Mouse (Mus musculus) stomach, postnatal 0 days (tissue): Measurements from ENCODE around the gene Bicd2. TPM values are rescaled to one million over a fixed set of nuclear protein-coding genes. Genes with fewer than 3 reads are reported as not detected.

Source experiments
- ATAC-seq: fragments of 200-750 bp; cut with Nextera tagmentation; 2 replicates; pipeline ENCODE4 v1.8.0; 2017; ENCODE audit not compliant: low FRiP score, low TSS enrichment
- DNase-seq: peaks from one replicate; pipeline ENCODE4 v3.0.0-alpha.2; 2016; ENCODE audit warnings: low spot score
- H3K27ac ChIP-seq: fragments of 300-500 bp; sonication (generic); replicated peaks from 2 replicates; pipeline ENCODE4 v1.5.1; 2014; ENCODE audit warnings: mild to moderate bottlenecking, control low read depth
- H3K27me3 ChIP-seq: fragments of 300-500 bp; sonication (generic); 2 replicates; pipeline ENCODE4 v1.6.1; 2014; ENCODE audit warnings: low read length; ENCODE audit not compliant: control insufficient read depth, insufficient read depth
- H3K36me3 ChIP-seq: fragments of 300-500 bp; sonication (generic); 2 replicates; pipeline ENCODE4 v1.6.1; 2014; ENCODE audit warnings: low read length, mixed read lengths; ENCODE audit not compliant: control insufficient read depth, insufficient read depth
- H3K4me1 ChIP-seq: fragments of 300-500 bp; sonication (generic); replicated peaks from 2 replicates; pipeline ENCODE4 v1.6.1; 2014; ENCODE audit warnings: antibody characterized with exemption; ENCODE audit not compliant: control insufficient read depth, insufficient read depth
- H3K4me2 ChIP-seq: fragments of 300-500 bp; sonication (generic); replicated peaks from 2 replicates; pipeline ENCODE4 v1.6.1; 2014; ENCODE audit warnings: low read depth, mild to moderate bottlenecking, control low read depth, moderate library complexity
- H3K4me3 ChIP-seq: fragments of 300-500 bp; sonication (generic); 2 replicates; pipeline ENCODE4 v1.5.1; 2014; ENCODE audit warnings: low read depth, low read length, control low read depth
- H3K9ac ChIP-seq: fragments of 300-500 bp; sonication (generic); 2 replicates; pipeline ENCODE4 v1.6.1; 2014; ENCODE audit warnings: mild to moderate bottlenecking, low read length, control low read depth, mixed read lengths
- H3K9me3 ChIP-seq: fragments of 300-500 bp; sonication (generic); 2 replicates; pipeline ENCODE4 v1.6.1; 2016; ENCODE audit warnings: low read length; ENCODE audit not compliant: control insufficient read depth
- CTCF ChIP-seq: IDR thresholded peaks from 2 replicates; pipeline ENCODE4 v1.5.1; 2016; ENCODE audit warnings: antibody characterized with exemption, low read depth, mild to moderate bottlenecking, moderate library complexity
- EP300 ChIP-seq: optimal IDR thresholded peaks from 2 replicates; pipeline ENCODE3; 2016; ENCODE audit warnings: antibody characterized with exemption
- WGBS: fragments of 180-500 bp; shearing (Covaris S2); extraction: QIAGEN DNeasy Blood & Tissue Kit; methylation state at CpG from one replicate; pipeline ENCODE4 v1.1.7; 2014; 5-methylcytosine and 5-hydroxymethylcytosine counted together
- polyA plus RNA-seq: library from polyadenylated mRNA; unstranded; fragments of >200 nt; fragmentation: Nextera tagmentation; extraction: Ambion mirVana; gene quantifications from 2 replicates; pipeline ENCODE4 v1.2.1, GENCODE M21; 2015

The Bicd2 gene
- polyA plus RNA-seq, 1 experiment from 2014 or later = 19.6 TPM

- Histone ChIP-seq H3K4me1 (no peaks in the 10 kb centered on the region; the same call in none of the 2 replicates), H3K4me2 (no peak overlapping the region), H3K36me3 (peaks cover 13% of the 10 kb centered on the region), H3K27me3 (no peaks in the 10 kb centered on the region), H3K27ac (peak overlapping the region; percentile 46; the same call in 1 of the 2 replicates), H3K9ac (no peak overlapping the region), H3K4me3 (no peak overlapping the region), H3K9me3 (no peaks in the 10 kb centered on the region)
- DNase-seq (no peak), ATAC-seq (peak; percentile 72)
- TF ChIP-seq EP300 (no peak), CTCF (no peak)
- WGBS = 42% methylated on average over 3 of the region's 3 CpGs
Measured at GRCm38 (mm10) chr13:49371428-49371899, 30.1 kb downstream of the Bicd2 start.

- H3K27ac ChIP-seq = no peak overlapping the region
- TF ChIP-seq CTCF = no peak
- WGBS = 79% methylated on average over 9 of the region's 9 CpGs
- no peaks in the 10 kb centered on the region for H3K9me3 ChIP-seq
- H3K4me3 ChIP-seq = no peak overlapping the region
- H3K4me2 ChIP-seq = no peak overlapping the region
- no peak for ATAC-seq
- no peak for DNase-seq
- peaks cover 20% of the 10 kb centered on the region for H3K36me3 ChIP-seq
- no peaks in the 10 kb centered on the region for H3K27me3 ChIP-seq
- H3K9ac ChIP-seq = no peak overlapping the region
- H3K4me1 ChIP-seq = no peaks in the 10 kb centered on the region; the same call in none of the 2 replicates
Measured at GRCm38 (mm10) chr13:49372370-49373060, 31.1 kb downstream of the Bicd2 start.

- 41% methylated on average over 6 of the region's 6 CpGs for WGBS
- Histone ChIP-seq H3K36me3 (peaks cover 32% of the 10 kb centered on the region), H3K9ac (no peak overlapping the region), H3K27ac (no peak overlapping the region), H3K27me3 (no peaks in the 10 kb centered on the region), H3K4me1 (no peaks in the 10 kb centered on the region; the same call in 1 of the 2 replicates), H3K4me2 (no peak overlapping the region), H3K9me3 (no peaks in the 10 kb centered on the region), H3K4me3 (no peak overlapping the region)
- DNase-seq = no peak
- TF ChIP-seq CTCF = no peak
- TF ChIP-seq EP300 = no peak
- no peak for ATAC-seq
Measured at GRCm38 (mm10) chr13:49374304-49374703, 32.9 kb downstream of the Bicd2 start.

GRCm38 (mm10) chr13:49374730-49375129 lies 33.3 kb downstream of the Bicd2 start:
- Histone ChIP-seq H3K27ac (no peak overlapping the region), H3K4me1 (no peaks in the 10 kb centered on the region; the same call in 1 of the 2 replicates), H3K4me2 (no peak overlapping the region), H3K27me3 (no peaks in the 10 kb centered on the region), H3K9me3 (no peaks in the 10 kb centered on the region), H3K9ac (no peak overlapping the region), H3K4me3 (no peak overlapping the region), H3K36me3 (peaks cover 31% of the 10 kb centered on the region)
- WGBS = 70% methylated on average over 6 of the region's 6 CpGs
- ATAC-seq = no peak
- DNase-seq = no peak
- TF ChIP-seq CTCF = no peak
- TF ChIP-seq EP300 = no peak

- Histone ChIP-seq H3K9me3 (no peaks in the 10 kb centered on the region), H3K36me3 (peaks cover 35% of the 10 kb centered on the region), H3K27ac (no peak overlapping the region), H3K4me1 (no peaks in the 10 kb centered on the region; the same call in 1 of the 2 replicates), H3K27me3 (no peaks in the 10 kb centered on the region), H3K9ac (no peak overlapping the region), H3K4me2 (no peak overlapping the region), H3K4me3 (no peak overlapping the region)
- 72% methylated on average over 6 of the region's 6 CpGs for WGBS
- TF ChIP-seq CTCF = no peak
- TF ChIP-seq EP300 = no peak
- no peak for ATAC-seq
- no peak for DNase-seq
Measured at GRCm38 (mm10) chr13:49377608-49378007, 36.2 kb downstream of the Bicd2 start.

GRCm38 (mm10) chr13:49379301-49379700 lies 37.9 kb downstream of the Bicd2 start:
- H3K36me3 ChIP-seq = peaks cover 44% of the 10 kb centered on the region
- H3K9me3 ChIP-seq = no peaks in the 10 kb centered on the region
- H3K27me3 ChIP-seq = no peaks in the 10 kb centered on the region
- ATAC-seq = no peak
- TF ChIP-seq CTCF = no peak
- no peak for TF ChIP-seq EP300
- H3K4me3 ChIP-seq = no peak overlapping the region
- 94% methylated on average over 20 of the region's 20 CpGs for WGBS
- no peak overlapping the region for H3K27ac ChIP-seq
- H3K9ac ChIP-seq = no peak overlapping the region
- no peaks in the 10 kb centered on the region for H3K4me1 ChIP-seq
- no peak overlapping the region for H3K4me2 ChIP-seq
- no peak for DNase-seq
